Mouse (Mus musculus) urinary bladder, postnatal 14 days (tissue): ENCODE measurements around the gene Cd200.
A peak's percentile ranks its signal among the peaks of the same experiment; 100 is the strongest.
"Not testable (repeated sequence)": the region's sequence is repeated elsewhere in the genome, so short reads cannot be mapped to it uniquely, and the experiment has no call there.

ENCODE experiments used
- DNase-seq: peaks from one replicate; pipeline ENCODE4 v3.0.0; 2021; ENCODE audit warnings: low spot score

The Cd200 gene

GRCm38 (mm10) chr16:45408425-45409063, at the start of gene Cd200:
Cd200 (minus strand) TSS chr16:45409053.
- DNase-seq = peak; percentile 41

DNA sequence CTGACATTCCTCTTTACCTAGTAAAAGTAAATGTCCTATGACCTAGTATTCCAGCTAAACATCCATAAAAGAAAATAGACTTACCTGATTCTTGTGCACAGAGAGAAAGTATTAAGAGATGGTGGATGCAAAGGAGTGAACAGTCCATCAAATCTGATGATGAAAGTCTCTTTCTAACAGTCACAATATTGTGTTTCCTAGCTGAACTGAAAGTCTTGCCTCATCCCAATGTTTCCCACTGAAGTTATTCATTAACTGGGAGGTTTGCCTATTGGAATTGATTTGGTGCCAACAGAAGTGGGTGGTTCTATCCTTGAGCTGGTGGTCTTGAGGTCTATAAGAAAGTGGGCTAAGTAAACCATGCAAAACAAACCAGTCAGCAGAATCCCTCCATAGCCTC, 45.9 kb upstream of the Cd200 start:
- no peak for DNase-seq

GRCm38 (mm10) chr16:45437230-45437739, 28.4 kb upstream of the Cd200 start:
- DNase-seq = no peak

DNA sequence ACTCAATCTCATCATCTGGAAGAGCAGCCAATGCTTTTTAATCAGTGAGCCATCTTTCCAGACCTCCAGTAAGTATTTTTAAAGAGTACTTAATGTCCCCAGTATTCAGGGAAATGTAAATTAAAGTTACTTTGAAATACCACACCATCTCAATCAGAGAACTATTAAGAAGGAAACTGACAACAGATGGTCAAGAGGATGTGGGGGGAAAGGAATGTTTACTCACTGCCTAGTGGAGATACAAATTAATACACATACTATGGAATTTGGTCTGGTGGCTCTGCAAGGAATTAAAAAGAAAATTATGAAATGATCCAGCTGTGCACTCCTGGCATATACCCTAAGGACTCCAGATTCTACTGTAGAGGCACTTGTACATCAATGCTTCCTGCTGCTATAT, 26.7 kb upstream of the Cd200 start:
- no peak for DNase-seq

DNA sequence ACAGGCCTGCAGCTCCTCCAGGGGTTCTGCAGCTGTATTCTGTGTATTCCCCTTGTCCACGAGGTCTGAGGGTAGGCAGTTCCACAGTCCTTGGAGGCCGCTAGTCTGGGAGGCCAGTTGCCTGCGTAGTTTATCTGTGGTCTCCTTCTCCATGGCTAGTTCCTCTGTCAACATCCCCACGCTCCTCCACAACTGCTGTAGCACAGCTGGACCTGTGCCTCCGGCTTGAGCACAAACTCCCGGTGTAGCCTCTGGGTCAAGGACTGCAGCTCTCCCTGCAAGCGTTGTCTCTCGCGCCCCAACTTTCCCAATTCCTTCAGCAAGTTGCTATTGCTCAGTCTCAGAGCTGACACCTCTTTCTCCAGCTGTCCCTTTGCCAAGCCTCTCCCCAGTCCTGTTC, 18.8 kb upstream of the Cd200 start:
- DNase-seq = no peak

DNA sequence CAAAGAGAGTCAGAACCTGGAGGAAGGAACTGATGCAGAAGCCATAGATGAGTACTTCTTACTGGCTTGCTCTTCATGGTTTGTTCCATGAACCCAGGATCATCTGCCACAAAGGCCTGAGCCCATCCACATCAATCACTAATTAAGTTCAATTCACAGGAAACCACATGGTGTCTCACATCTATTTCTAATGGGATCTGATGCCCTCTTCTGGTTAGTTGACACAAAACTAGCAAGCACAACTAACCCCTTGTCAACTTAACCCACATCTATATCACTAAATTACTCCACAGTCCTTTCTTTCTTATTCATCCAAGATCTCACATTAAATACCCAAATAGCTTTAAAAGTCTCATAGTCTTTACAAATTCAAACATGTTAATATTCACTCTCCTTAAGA, 4.6 kb upstream of the Cd200 start:
- DNase-seq = no peak

DNA sequence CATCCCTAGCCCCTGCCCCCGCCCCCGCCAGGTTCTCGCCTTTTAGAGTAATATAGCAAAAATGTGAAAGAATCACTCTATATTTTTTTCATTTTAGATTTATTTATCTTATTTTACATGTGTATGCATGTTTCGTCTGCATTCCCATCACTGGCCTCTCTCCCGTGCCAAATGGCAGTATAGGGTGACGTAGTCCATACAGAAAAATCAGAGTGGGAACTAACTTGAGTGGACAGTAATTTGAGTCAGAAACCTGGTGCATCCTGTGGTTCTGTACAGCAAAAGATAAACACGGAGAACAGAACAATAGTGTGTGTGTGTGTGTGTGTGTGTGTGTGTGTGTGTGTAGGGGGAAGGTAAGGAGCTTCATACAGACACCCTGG, 202 bp upstream of the Cd200 start:
- not testable (repeated sequence) for DNase-seq

DNA sequence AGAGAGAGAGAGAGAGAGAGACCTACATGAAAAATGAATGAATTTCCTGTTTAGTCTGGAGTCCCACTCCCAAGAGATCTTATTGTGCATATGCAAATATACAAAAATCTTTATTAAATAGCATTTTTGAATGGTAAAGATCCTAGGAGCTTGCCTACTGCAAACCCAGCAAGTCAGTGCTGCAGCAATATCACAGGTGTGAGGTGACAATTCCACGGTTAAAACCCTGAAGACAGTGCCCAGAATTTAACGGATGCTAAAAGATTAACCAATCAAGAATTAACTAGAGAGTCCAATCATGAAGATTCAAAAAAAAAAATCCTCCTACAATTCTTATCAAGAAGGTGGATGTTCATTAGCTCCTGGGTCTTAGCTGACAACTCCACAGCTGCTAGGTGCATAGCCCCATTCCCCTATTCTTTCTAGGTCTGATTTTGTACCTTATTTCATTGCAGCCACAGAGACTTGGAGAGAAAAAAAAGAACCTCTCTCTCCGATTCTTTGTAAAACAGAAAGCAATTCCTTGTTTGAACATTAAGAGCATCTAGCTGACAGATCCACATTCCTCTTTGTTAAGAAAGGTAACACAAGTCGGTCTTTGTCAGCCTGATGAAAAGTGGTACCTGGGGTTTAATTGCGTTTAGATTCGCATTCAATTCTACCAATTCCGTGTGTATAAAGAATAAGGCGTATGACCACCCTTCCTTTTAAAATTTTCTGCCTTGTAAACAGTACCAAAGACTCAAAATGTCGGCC, 1.0 kb downstream of the Cd200 start:
- DNase-seq = no peak

GRCm38 (mm10) chr16:45407091-45407490, 1.8 kb downstream of the Cd200 start:
- DNase-seq = no peak

DNA sequence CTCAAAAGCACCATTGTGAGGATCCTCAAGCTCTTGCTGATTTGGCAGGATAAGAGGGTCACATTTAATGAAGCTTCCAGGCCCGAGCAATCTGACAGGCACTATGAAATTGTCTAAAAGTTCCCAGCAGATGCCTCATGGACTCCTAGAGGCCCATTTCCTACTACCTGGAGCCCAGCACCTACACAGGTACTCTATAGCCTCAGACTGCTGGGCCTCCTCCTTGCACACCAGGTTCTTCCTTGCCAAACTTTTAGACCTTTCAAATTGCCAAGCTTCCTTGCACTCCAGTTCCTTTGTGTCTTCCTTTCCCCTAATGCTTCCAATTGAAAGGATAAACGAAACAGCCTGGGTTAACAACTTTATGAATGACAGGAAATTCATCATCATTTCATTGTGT, 5.9 kb downstream of the Cd200 start:
- no peak for DNase-seq

DNA sequence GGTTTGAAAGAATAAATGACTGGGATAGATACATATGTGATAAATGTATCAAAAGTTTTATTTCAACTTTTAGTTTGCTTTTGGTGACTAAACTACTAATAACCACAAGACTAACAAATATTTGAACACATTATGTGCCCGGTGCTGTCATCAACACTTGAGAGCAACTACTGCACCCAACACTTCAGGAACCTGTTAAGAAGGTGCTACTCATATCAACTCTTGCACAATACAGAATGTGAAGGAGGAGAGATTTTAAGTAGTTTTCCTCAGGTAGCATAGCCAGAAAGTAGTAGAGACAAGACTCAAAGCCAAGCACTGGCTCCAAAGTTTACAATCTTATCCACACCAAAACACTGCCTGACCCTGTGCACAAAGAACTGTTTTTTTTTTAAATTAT, 6.8 kb downstream of the Cd200 start:
- no peak for DNase-seq

DNA sequence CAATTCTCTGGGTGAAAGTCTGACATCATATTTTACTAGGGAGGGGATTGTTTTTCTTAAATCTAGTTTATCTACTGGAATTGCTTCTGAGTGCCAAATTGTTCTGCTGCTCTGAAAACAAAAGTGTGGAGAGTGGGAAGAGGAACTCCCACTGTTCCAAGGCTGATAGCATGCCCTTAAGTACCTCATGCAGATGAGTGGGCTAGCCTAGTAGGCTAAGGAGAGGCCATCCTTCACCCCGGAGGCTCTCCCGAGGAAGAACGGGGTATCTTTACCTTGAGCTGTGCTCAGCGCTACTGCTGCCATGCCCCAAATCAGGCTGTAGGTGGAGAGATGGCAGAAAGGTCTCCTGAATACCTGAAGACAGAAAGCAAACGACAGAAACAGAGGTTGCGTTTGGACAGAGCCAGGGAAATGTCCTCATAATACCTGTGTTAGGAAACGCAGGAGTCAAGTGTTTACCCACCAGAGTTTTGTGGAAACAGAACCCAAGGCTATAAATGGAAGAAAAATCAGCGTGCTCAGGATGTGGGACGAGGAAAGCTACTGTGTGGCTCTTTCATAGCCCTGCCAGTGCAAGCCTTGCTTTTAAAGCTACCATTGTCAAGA, 8.8 kb downstream of the Cd200 start:
- no peak for DNase-seq

DNA sequence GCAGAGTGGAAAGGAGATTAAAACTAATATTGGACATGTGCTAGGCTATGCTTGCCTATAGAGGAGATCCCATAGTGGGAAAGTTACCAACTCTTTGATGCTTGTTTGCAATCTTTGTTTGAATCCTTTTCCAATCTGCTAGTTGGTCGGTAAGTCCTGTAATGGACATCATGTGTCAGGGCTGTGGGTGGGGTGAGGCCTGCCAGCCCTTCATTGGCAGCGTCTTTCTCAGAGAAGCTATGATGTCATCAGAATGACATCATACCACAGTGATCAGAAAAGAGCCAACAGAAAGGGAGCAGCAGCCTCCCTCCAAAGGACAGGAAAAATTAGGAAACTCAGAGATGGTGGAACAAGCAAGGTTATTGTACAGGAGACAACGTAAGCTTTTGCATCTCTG, 9.4 kb downstream of the Cd200 start:
- DNase-seq = no peak

DNA sequence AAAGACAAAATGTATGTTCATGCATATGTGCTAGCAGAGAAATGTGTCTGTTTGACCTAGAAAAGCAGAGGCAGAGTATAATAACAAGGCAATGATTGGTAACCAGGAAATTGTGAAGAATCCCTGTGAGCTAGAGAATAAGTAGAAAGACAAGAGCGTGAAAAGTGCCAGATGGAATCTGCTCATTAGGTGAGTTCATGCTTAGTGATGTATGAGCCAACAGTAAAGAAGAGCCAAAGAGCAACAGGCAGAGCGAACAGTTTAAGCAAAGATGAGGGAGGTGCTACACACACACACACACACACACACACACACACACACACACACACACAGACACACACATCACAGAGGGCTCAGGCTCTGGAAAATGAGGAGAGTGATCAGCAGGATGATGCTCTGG, 11.4 kb downstream of the Cd200 start:
- no peak for DNase-seq

DNA sequence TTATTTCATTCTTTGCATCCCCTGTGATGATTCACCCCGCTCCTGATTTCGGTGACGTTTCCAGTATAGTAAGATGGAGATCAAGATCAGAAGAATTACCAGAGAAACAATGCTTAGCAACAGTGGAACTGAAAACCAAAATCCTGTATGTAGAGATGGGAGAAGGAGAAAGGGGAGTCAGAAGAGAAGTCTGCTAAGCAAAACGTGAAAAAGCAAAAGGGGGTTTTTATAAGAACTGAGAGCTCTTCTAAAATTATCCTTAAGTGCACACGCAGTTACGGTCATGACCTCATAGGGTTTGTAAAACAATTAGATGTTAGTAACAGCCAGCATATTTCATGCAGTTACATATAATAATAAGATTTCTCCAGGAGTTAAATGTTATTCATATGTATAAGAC, 16.6 kb downstream of the Cd200 start:
- DNase-seq = no peak

DNA sequence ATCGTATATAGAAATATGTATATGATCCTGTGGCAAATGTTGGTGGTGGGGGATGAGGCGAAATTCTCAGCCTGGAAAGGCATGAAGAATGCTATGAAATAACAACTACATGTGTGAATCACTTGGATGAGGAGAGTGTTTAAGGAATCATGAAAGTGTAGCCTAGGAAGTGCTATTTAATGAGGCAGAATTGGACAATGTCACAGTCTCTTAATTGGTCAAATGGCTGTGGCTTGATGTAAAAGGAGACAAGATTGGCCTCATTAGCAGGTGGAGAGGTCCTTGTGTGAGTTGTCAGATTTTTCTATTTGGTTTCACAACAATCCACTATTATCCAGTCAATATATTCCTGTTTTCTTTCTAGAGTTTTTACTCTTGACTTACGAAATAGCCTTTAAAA, 17.2 kb downstream of the Cd200 start:
- no peak for DNase-seq

- DNase-seq = no peak
Measured at GRCm38 (mm10) chr16:45390286-45390956, 18.4 kb downstream of the Cd200 start.

DNA sequence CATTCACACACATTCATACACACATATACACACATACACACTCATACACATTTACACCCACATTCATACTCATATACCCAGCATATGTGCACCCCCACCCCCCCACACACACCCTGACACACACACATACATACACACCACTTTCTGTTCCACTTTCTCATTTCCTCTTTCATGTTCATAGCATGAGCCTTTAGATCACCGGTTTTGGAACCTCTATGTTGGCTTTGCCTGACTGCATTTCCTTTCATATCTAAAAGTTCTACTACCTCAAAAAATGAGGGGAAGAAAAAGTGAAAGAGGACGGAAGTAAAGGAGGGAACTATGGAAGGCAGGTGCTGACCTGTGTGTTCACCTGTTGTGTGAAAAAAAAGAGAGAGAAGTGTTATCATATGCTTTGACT, 19.0 kb downstream of the Cd200 start:
- no peak for DNase-seq

DNA sequence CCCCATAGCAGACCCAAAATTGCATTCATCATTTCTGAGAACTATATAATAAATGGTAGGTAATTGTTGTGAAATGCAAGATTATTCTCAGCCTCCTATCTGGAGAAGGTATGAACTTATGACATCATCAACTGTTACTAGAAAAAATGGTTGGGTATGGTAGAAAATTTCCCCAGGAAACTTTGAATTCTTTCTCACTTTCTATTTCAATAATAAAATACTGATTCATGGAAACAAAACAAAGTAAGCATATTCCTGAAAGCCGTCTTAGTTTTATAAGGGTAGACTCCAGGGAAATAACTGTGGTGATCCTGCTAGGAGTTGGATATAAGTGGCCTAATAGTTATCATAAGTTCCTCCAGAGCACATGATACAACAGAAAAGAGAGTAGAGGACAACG, 19.8 kb downstream of the Cd200 start:
- no peak for DNase-seq

- DNase-seq = no peak
Measured at GRCm38 (mm10) chr16:45381811-45382210, 27.0 kb downstream of the Cd200 start.

DNA sequence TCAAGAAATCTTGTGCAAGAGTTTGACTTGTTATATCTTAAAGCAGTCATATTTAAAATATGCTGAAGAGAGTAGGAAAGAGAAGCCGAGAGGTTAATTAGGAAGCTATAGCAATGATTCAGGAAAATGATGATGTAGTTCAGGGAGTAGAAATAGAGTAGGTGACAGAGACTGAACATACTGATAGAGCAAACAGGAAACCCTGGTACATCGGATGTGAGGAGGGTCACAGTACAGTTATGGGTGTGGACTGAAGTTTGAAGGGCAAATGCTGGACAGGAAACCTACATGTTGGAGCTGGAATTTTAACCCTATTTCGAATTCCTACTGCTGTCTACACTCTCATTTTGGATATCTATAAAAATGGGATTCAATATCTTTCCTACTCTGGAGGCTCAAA, 29.9 kb downstream of the Cd200 start:
- DNase-seq = no peak

DNA sequence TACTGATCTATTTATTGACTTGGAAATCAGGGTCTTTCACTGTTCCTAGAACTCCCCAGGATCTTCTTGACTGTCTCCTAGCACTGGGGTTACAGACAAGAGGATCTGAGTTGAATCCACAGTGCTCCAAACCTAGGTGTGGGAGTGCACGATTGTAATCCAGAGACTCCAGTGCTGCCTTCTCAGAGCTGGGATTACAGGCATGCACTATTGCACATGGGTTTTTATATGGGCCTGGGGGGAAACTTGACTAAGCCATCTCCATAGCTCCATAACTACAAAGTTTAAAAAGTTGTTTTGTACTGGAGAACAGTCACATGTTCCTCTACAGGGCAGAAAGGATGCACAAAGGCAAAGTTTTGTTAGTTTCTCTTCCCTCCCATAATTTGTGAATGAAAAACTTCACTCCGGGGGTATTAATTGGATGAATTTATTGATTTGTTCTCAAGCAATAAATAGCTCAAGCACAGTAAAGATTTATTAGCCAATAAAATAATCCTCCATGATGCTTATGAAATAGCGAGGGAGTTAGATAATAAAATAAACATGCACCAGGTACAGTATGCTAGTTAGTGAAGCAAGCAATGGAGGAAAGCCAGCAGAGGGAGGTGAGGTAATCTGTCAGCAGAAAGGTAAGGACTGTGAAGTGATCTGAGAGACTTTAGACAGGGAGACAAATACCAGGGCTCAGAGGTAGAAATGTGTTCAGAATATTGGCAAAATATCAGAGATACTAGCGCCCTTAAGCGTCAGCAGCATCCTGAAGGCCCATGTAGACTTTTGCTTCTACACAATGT, 30.5 kb downstream of the Cd200 start:
- DNase-seq = no peak
